Mouse (Mus musculus) hindbrain, embryonic 14.5 days (tissue): ENCODE measurements at regions not wholly inside any gene's neighbourhood (a gene's known extent, or its start where the extent isn't known, plus 50 kb on each side); places are given as distances from the start of the nearest gene placed in this dataset.

Experiments used
- ATAC-seq: fragments of 200-750 bp; cut with Nextera tagmentation; 2 replicates; pipeline ENCODE4 v1.8.0; 2017; ENCODE audit warnings: moderate number of reproducible peaks, mild to moderate bottlenecking, moderate TSS enrichment, moderate library complexity; ENCODE audit not compliant: low FRiP score
- DNase-seq: peaks from one replicate; pipeline ENCODE4 v3.0.0-alpha.2; 2015; ENCODE audit warnings: low spot score
- H3K27ac ChIP-seq: fragments of 300-500 bp; sonication (generic); 2 replicates; pipeline ENCODE4 v1.5.1; 2014; ENCODE audit warnings: mild to moderate bottlenecking, moderate library complexity
- H3K27me3 ChIP-seq: fragments of 300-500 bp; sonication (generic); 2 replicates; pipeline ENCODE4 v1.6.1; 2014; ENCODE audit warnings: mild to moderate bottlenecking, low read length, mixed read lengths; ENCODE audit not compliant: control insufficient read depth, insufficient read depth
- H3K36me3 ChIP-seq: fragments of 300-500 bp; sonication (generic); replicated peaks from 2 replicates; pipeline ENCODE4 v1.6.1; 2014; ENCODE audit not compliant: control insufficient read depth, insufficient read depth
- H3K4me1 ChIP-seq: fragments of 300-500 bp; sonication (generic); replicated peaks from 2 replicates; pipeline ENCODE4 v1.6.1; 2014; ENCODE audit warnings: antibody characterized with exemption, low read length, mixed read lengths; ENCODE audit not compliant: control insufficient read depth, insufficient read depth
- H3K4me2 ChIP-seq: fragments of 300-500 bp; sonication (generic); replicated peaks from 2 replicates; pipeline ENCODE4 v1.6.1; 2014; ENCODE audit warnings: mild to moderate bottlenecking, moderate library complexity
- H3K4me3 ChIP-seq: fragments of 300-500 bp; sonication (generic); replicated peaks from 2 replicates; pipeline ENCODE4 v1.5.1; 2014; ENCODE audit warnings: mild to moderate bottlenecking, low read length
- H3K9ac ChIP-seq: fragments of 300-500 bp; sonication (generic); 2 replicates; pipeline ENCODE4 v1.6.1; 2014
- H3K9me3 ChIP-seq: fragments of 300-500 bp; sonication (generic); 2 replicates; pipeline ENCODE4 v1.6.1; 2016; ENCODE audit warnings: low read length; ENCODE audit not compliant: control insufficient read depth
- WGBS: fragments of 180-500 bp; shearing (Covaris S2); extraction: QIAGEN DNeasy Blood & Tissue Kit; methylation state at CpG from one replicate; pipeline ENCODE4 v1.1.7; 2014; 5-methylcytosine and 5-hydroxymethylcytosine counted together

GRCm38 (mm10) chr16:86544121-86544520 is 642.5 kb upstream of the Adamts5 start:
- ATAC-seq (no peak), DNase-seq (no peak)
- H3K27ac ChIP-seq, result no peak overlapping the region
- H3K4me1 ChIP-seq, result no peaks in the 10 kb centered on the region
- no peak overlapping the region for H3K4me3 ChIP-seq
- H3K4me2 ChIP-seq, result no peak overlapping the region
- 61% methylated on average over 1 of the region's 1 CpGs for WGBS
- H3K36me3 ChIP-seq, result no peaks in the 10 kb centered on the region
- no peak overlapping the region for H3K9ac ChIP-seq
- no peaks in the 10 kb centered on the region for H3K27me3 ChIP-seq
- H3K9me3 ChIP-seq, result no peaks in the 10 kb centered on the region

GRCm38 (mm10) chr16:86536479-86536878 is 634.9 kb upstream of the Adamts5 start:
- H3K4me3 ChIP-seq, result no peak overlapping the region
- no peak overlapping the region for H3K9ac ChIP-seq
- H3K36me3 ChIP-seq, result no peaks in the 10 kb centered on the region
- H3K4me2 ChIP-seq, result no peak overlapping the region
- no peak for ATAC-seq
- no peaks in the 10 kb centered on the region for H3K9me3 ChIP-seq
- 87% methylated on average over 5 of the region's 5 CpGs for WGBS
- no peak overlapping the region for H3K27ac ChIP-seq
- DNase-seq, result no peak
- H3K4me1 ChIP-seq, result no peaks in the 10 kb centered on the region
- H3K27me3 ChIP-seq, result no peaks in the 10 kb centered on the region

DNA sequence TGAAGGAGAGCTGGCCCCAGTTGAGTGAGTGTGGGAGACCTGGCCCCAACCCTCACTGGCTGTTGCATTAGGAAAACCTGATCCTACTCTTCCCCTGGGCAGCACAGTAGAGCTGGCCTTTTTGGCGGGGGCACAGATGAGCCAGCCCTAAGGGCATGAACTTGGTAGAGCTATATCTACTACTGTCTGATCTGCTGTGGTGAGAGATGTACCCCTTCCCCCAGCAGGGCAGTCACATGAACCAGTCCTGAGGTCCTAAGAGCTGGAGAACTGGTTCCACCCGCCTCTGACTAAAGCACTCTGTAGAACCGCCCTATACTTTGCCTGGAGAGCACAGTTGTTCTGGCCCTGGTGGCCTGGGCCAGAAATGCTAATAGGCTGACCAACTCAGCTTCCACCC is 622.5 kb upstream of the Adamts5 start:
- Histone ChIP-seq H3K9me3 (no peaks in the 10 kb centered on the region), H3K4me2 (no peak overlapping the region), H3K27me3 (no peaks in the 10 kb centered on the region), H3K4me3 (no peak overlapping the region), H3K36me3 (no peaks in the 10 kb centered on the region), H3K4me1 (no peaks in the 10 kb centered on the region), H3K27ac (no peak overlapping the region), H3K9ac (no peak overlapping the region)
- WGBS, result 93% methylated on average over 3 of the region's 3 CpGs
- no peak; the same call in 1 of the 2 replicates for ATAC-seq
- DNase-seq, result no peak

GRCm38 (mm10) chr16:86516935-86517334 is 615.3 kb upstream of the Adamts5 start:
- DNase-seq, result no peak
- H3K36me3 ChIP-seq, result no peaks in the 10 kb centered on the region
- H3K4me2 ChIP-seq, result no peak overlapping the region
- WGBS, result 62% methylated on average over 1 of the region's 1 CpGs
- H3K4me3 ChIP-seq, result no peak overlapping the region
- no peaks in the 10 kb centered on the region for H3K27me3 ChIP-seq
- H3K4me1 ChIP-seq, result no peaks in the 10 kb centered on the region
- H3K9ac ChIP-seq, result no peak overlapping the region
- no peak for ATAC-seq
- H3K9me3 ChIP-seq, result no peaks in the 10 kb centered on the region
- H3K27ac ChIP-seq, result no peak overlapping the region

DNA sequence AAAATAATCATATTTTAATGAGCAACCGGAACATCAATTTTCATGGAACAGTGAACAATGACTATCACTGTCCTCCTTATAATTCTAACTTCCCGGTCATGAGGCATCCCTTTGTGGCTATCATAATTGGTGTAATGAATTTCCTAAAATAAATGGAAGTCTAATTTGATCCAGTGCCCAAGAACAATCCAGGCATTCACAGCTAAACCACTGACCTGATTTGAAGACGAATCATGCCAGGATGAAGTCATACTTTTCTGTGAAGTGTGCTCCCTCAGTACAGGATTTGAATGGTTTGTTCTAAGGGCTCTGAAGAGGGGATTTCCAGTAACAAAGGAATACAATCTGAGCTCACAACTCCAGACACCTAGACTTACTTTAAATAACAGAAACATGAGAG is 614.5 kb upstream of the Adamts5 start:
- Histone ChIP-seq H3K4me2 (no peak overlapping the region), H3K4me3 (no peak overlapping the region), H3K36me3 (no peaks in the 10 kb centered on the region), H3K9me3 (no peaks in the 10 kb centered on the region), H3K9ac (no peak overlapping the region), H3K4me1 (no peaks in the 10 kb centered on the region), H3K27ac (no peak overlapping the region), H3K27me3 (no peaks in the 10 kb centered on the region)
- ATAC-seq (peak; percentile 57; the same call in 1 of the 2 replicates), DNase-seq (no peak)
- 42% methylated on average over 3 of the region's 3 CpGs for WGBS

DNA sequence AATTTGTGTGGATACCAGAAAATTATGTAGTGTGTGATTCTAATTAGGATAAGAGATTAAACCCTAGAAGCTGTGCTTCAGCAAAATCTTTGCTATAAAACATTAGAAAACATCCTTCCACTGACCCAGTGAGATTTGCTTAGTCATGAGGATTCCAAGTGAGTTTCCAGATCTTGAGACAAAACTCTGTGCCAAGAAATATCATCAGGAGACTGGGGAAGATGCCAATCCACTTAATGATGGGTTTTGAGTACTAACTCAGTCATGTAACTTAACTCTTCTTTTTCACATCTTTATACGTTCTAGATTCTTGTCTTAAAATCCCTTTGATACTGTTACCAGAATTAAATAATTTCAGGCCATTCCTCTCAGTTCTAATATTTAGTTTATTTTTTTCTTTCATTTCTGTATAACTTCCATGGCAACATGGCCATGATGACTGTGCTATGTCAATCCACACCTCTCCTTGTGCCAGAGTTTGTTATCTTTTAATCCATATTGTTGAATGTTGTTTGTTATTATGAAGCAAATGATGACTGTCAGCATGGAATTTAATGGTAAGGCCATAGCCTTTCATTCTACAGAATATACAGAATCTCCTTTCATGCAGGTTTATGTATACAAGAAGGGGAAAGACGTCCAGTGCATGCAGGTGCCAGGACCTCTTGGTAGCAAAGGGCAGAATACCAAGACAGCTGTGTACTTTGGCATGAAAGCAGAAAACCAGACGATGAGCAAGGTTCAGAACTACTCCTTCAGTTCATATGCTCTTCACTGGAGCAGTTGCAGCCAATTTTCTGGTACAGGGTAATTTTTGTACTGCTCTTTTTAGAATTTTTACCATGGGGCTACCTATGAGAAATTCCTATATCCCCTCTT is 599.7 kb upstream of the Adamts5 start:
- Histone ChIP-seq H3K27me3 (no peaks in the 10 kb centered on the region), H3K9ac (no peak overlapping the region), H3K36me3 (no peaks in the 10 kb centered on the region), H3K4me3 (no peak overlapping the region), H3K4me2 (no peak overlapping the region), H3K4me1 (no peaks in the 10 kb centered on the region), H3K9me3 (no peaks in the 10 kb centered on the region), H3K27ac (no peak overlapping the region)
- WGBS, result 80% methylated on average over 3 of the region's 3 CpGs
- no peak for DNase-seq
- ATAC-seq, result no peak

- whole genome bisulfite sequencing, result 64% methylated on average over 1 of the region's 1 CpGs
- Histone ChIP-seq H3K27me3 (no peaks in the 10 kb centered on the region), H3K4me2 (no peak overlapping the region), H3K36me3 (no peaks in the 10 kb centered on the region), H3K9ac (no peak overlapping the region), H3K9me3 (no peaks in the 10 kb centered on the region), H3K4me3 (no peak overlapping the region), H3K27ac (no peak overlapping the region), H3K4me1 (no peaks in the 10 kb centered on the region)
- no peak for DNase-seq
- no peak for ATAC-seq
Observed at GRCm38 (mm10) chr16:86475145-86475544, 573.5 kb upstream of the Adamts5 start.

GRCm38 (mm10) chr16:86473059-86473740 is 571.6 kb upstream of the Adamts5 start:
- 63% methylated on average over 4 of the region's 4 CpGs for WGBS

DNA sequence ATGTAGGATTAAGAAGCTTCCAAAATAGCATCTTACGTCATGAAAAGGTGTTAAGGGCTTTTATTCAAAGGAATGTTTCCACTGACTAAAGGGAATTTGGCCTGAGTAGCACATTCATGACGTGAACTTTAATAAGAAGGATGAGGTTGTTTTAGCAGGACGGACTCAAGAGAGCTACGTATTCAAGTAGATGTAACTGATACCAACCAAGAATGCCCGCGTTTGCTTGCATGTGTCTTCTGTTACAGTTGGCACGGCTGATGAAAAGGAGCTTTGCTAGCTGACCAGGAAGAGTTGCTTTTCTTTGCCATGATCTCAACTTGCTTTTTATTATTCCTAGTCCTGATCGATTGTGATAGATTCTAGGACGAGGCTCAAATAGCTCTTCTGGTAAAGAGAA is 559.4 kb upstream of the Adamts5 start:
- 83% methylated on average over 9 of the region's 9 CpGs for WGBS
- H3K9ac ChIP-seq, result no peak overlapping the region
- no peak for ATAC-seq

More at GRCm38 (mm10) chr16:86473059-86473740, 571.6 kb upstream of the Adamts5 start:
- Histone ChIP-seq H3K27ac (no peak overlapping the region), H3K27me3 (no peaks in the 10 kb centered on the region), H3K4me1 (no peaks in the 10 kb centered on the region), H3K9me3 (no peaks in the 10 kb centered on the region), H3K4me3 (no peak overlapping the region), H3K4me2 (no peak overlapping the region), H3K36me3 (no peaks in the 10 kb centered on the region), H3K9ac (no peak overlapping the region)
- DNase-seq (no peak), ATAC-seq (no peak)

More for the DNA sequence above, 559.4 kb upstream of the Adamts5 start:
- Histone ChIP-seq H3K27me3 (no peaks in the 10 kb centered on the region), H3K27ac (no peak overlapping the region), H3K9me3 (no peaks in the 10 kb centered on the region), H3K4me3 (no peak overlapping the region), H3K4me2 (no peak overlapping the region), H3K36me3 (no peaks in the 10 kb centered on the region), H3K4me1 (no peaks in the 10 kb centered on the region)
- no peak for DNase-seq
